Mouse (Mus musculus) embryo, embryonic 11.5 days (tissue): ENCODE results near the gene Hpf1.
A peak's percentile ranks its signal among the peaks of the same experiment; 100 is the strongest.

Experiments used
- DNase-seq: peaks from one replicate; pipeline ENCODE4 v3.0.0-alpha.2; 2012; ENCODE audit warnings: low read depth, low spot score

Gene Hpf1

DNA sequence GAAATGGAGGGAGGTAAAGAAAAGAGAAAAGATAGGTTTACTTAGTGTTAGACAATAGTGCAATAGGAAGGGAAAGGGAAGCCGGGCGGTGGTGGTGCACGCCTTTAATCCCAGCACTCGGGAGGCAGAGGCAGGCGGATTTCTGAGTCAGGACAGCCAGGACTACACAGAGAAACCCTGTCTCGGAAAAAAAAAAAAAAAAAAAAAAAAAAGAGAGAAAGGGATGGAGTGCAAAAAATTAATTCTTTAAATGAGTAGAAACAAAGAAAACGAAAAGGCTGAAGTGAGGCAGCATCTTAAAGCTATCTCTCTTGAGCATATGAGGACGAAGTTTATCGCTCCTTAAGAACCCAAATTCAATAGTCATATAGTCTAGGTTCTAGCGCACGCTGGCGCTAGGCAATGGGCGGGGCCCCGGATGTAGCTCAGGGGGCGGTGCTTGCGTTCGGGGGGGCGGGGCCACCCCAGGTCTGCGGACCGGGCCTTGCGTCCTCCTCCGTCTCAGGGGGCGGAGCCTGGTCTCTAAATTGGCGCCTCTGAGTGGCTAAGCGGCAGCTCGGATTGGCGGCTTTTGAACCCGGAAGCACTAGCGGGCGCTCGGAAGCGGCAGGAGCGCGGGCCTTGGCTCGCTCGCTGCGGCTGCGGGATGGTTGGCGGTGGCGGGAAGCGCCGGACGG, at the start of gene Hpf1:
Hpf1 (plus strand) TSS at position 576 of the 677 bp plus-strand sequence.
- DNase-seq = peak; percentile 96

DNA sequence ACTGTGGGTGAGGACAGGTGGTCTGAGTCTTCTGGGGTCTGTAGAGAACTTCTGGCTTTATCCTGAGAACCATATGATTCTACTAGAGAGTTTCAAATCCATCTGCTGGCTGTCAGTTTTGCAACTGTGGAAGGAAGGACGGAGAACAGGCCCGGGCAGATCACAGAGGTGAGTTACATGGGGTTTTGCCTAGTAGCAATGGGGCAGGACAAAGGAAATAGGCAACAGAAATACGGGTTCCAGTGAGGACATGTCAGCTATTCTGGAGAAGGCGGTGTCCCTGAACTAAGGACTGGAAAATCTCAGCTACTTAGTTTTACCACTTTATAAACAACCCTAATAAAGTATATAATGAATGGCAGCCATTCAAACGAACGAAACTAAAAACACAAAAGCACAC, 47.8 kb upstream of the Hpf1 start:
- no peak for DNase-seq

DNA sequence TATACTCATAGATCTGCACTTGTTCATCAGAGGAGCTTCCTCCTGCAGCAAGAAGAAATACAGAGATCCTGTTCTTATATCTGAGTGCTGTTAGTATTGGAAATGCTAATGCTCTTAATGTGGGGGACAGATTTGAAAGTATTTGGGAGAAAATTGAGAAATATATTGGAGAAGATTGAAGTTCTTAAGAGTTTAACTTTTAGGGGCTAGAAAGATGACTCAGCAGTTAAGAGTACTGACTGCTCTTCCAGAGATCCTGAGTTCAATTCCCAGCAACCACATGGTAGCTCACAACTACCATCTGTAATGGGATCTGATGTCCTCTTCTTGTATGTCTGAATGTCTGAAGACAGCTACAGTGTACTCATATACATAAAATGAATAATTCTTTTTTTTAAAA, 32.7 kb upstream of the Hpf1 start:
- no peak for DNase-seq

DNA sequence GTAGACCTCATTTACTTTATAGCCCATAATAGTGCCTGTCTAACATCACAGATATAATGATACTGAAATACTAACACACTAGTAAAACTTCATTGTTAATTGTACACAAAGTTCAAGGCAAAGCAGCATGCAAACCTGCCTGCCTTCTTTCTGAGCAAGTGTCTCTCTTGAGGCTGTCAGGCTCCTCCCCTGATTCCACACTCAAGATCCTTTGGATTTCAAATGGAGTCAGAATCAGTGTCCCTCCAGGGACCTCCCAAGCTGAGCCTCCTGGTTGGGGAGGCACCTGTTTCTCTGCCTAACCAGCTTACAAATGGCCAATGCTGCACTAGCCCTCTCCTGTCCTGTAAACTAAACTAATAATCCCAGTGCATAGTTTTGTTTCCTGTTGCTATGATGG, 32.1 kb upstream of the Hpf1 start:
- DNase-seq = no peak

DNA sequence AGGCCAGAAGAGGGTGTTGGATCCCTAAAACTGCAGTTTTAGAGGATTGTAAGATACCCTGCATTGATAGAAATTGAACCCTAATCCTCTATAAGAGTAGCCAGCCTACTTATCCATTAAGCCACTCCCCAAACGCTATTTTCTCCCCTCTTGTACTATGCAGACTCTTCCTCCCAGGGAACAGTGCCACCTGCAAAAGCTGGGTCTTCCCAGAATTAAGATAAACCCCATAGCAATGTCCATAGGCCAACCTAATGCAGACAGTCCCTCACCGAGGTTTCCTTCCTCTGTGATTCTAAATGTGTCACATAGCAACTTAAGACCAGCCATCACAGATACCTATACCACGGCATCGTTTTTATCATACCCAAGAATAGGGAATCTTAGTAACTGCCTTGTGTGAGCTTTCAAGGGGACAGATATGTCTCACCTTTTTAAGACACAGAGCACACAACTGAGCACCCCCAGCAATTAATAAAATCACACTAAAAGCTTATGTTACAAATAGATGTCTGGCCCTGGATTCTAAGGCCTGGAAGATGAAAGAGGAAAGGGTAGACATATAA, 31.2 kb upstream of the Hpf1 start:
- DNase-seq = no peak

DNA sequence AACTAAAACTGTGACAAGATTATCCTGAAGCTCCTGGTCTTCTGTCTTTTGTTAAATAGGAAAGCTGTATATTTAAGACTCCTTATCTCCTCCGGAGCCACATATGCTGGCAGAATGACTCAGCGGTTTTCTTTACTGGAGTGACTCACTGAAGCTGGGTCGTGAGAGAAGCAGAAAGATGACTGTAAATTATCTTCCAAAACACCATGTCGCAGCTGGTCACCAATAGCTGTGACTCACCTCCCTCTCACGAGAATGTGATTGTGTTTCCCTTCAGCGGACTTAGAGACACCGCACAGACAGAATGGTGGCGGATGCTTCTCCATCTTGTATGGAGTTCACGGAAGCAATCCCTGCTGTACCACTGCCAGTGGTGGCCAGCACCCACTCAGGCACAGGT, 30.6 kb upstream of the Hpf1 start:
- peak; percentile 8 for DNase-seq

DNA sequence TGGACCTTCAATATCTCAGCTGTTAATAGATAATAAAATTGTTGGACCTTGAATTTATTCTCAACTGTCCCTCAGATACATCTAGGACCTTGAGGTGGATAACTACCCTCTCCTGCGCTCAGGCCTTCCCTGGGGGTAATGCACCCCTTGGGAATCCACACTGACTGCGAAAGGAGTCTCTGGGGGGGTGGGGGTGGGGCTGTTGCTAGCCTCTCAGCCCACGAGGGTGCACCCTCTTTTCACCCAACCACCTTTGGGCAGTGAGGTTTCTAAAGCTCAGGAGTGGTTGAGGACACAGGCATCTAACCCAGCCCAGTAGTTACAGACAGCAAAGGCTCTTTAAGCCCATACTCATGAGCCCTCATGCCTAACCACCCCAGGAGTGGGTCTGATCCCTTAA, 29.5 kb upstream of the Hpf1 start:
- DNase-seq = no peak

DNA sequence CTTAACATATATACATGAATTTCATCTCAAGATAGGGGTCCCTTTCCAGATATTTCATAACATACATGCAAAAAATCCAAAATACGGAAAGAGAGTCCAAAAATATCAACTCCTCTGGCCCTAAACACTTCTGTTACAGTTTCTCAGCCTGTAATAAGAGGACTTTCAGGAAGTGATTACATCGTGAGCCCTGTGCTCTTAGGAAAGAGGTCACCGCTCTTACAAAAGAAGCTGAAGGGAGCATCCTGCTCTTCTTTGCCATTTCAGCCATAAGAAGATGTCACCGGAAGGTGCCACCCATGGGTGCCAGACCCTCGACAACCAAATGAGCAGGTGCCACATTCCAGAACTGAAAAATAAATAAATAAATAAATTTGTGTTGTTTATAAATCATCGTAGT, 28.4 kb upstream of the Hpf1 start:
- DNase-seq = no peak

DNA sequence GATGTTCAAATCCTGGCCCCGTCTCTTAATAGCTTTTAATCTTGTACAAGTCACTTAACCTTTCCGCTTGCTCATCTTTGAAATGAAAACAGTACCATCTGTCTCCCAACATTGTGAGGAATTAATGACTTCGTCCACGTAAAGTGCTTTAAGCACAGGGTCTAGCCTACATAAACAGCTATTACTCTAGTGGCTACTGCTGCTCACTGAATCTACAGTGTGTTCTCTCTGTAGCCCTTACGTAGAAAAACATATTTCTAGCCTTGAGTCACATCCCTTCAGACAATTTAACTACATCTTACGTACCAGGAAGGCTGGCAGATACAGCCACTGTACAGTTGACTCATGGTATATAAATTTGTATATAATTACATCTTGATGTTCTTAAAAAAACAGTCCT, 25.3 kb upstream of the Hpf1 start:
- DNase-seq = no peak

DNA sequence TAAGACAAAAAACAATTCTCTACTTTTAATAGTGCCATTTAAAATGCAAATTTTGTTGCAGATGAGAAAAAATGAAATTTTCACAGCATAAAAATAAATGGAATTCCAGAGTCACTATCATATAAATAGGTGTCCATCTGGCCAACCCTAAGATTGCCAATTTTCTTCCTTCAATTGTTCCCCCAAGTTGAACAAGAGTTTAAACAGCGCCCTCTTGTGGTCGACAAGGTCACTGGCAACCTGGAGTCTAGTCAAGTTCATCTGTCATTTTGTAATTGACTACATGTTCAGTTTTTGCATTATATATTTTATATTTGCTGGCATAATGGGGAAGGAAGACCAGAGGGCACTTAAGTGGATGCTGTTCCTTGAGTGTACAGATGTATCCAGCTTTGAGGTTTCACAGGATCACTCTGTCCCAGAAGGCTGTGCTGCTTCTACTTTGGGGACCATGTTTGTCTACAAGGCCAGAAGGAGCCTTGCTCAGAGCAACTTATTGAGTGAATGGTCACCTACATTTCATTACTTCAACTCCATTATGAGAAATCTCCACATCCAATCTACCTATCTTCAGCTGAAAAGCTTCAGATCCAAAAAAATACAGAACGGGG, 24.6 kb upstream of the Hpf1 start:
- DNase-seq = peak; percentile 65

DNA sequence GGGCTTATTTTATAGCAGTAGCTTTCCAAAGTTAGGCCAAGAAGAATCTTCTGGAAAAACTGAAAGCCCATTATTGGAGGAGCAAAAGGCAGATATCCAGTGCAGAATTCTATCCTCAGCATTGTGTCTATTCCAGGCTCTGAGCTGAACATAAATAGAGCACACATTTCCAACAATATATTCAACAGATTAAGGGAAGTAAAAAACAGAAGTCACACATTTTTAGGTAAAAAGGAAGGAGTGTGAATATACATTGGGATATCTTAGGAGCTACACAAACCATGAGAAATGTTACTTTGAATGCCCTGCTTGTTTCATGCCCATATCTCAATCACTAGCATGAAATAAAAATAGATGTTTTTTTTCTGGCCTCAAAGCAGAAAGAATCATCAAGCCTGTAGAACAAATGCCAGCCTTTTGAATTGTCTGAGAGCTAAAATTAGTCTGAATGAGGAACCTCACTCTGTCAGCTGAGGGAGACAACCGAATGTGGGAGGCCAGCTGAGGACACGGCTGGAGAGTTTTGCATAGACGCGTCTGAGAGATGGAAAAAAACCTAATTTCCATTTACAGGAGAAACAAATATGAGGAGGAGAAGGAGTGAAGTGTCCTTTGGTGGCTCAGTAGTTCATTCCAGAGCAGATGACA, 22.6 kb upstream of the Hpf1 start:
- no peak for DNase-seq

DNA sequence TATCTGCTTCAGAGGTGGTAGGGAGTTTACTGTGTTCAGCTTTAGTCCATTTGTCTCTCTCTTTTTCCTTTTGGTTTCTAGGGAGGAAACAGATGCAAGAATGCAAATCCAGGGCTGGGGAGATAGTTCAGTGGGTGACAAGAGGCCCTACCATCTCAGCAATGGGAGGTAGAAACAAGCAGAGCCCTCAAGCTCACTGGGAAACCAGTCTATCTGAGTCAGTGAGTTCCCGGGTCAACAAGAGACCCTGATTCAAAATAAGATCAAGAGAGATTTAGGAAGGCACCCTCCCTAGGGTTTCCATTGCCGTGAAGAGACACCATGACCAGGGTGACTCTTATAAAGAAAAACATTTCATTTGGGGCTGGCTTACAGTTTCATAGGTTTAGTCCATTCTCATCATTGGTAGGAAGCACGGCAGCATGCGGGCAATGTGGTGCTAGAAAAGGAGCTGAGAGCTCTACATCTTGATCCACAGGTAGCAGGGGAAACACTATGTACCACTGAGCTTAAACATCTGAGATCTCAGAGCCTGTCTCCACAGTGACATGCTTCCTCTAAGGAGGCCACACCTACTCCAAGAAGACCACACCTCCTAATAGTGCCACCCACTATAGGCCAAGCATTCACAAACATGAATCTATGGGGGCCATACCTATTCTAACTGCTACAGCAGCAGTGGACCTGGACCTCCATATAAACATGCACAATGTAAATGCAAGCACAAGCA, 21.8 kb upstream of the Hpf1 start:
- DNase-seq = no peak

DNA sequence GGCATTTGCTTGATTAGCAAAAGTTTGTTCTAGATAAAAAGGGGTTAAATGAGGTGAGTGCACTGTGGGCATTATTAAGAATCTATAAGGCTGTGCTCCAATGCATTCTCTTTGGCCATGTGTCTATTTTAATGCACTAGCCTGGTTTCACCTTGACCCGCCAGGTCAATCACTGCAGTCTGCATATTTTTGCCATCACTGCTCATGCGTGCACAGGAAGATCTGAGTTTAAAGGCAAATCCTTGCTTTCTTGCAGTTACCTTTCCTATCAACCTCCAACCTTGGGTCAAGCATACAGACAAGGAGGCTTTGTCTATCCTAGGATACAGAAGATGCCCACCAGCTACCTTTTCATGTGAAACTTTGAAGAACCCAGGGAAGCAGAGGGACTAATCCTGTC, 20.5 kb upstream of the Hpf1 start:
- DNase-seq = no peak

DNA sequence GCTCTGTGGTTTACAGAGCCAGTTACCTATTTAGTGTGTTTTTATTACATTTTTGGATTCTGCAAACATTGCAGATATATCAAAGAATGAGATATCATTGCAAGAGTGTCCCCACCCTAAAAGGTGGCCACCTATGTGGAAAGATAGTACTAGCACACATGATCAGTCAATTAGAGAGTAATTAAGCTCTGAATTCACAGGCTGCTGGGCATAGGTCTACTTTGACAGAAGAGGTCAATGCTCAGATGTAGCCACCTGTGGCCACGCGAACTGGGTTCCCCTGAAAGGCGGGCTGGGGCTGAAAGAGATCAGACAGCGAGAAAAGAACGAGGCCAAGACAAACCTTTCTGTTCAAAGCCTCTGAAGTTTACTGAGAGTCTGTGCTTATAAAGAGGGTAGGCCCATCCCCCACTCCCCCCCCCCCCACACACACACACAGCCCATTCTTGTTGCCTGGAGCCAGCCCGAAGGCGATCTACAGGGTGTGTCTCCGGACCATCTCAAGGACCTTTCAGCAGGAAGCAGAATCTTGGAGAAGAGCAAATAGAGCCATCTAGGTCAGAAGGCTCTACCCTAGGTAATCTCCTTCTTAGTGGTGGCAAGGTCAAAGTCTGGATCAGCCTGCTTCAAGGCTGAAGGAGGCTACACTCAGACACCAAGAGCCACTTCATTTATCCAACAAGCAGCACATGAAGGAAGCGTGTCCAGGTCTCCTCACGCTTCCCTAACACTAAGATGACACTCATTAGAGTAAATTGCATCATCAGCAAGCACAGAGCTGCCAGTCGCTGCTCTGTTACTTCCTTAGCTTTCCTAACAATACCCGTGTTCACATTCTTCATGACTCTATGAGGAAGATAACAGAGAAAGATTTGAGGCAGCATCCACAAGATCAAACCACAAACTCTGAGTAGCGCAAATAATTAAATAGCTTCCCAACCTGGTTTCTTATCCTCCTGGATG, 19.7 kb upstream of the Hpf1 start:
- no peak for DNase-seq

DNA sequence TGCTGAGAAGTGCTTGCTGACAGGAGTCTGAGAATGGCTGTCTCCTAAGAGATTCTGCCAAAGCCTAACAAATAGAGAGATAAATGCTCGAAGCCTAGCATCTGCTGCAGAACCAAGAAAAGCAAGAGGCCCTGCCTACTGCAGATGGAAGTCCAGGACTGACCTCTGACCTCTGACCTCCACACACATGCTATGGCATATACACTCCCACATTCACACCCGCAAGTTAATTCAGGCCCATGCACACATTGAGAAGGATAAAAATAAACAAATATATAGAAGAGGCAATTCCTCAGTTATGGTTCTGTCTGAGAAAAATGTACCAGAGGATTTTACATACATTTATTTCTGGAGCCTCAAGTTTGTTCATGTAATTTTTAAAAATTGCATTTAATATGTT, 11.6 kb upstream of the Hpf1 start:
- no peak for DNase-seq

DNA sequence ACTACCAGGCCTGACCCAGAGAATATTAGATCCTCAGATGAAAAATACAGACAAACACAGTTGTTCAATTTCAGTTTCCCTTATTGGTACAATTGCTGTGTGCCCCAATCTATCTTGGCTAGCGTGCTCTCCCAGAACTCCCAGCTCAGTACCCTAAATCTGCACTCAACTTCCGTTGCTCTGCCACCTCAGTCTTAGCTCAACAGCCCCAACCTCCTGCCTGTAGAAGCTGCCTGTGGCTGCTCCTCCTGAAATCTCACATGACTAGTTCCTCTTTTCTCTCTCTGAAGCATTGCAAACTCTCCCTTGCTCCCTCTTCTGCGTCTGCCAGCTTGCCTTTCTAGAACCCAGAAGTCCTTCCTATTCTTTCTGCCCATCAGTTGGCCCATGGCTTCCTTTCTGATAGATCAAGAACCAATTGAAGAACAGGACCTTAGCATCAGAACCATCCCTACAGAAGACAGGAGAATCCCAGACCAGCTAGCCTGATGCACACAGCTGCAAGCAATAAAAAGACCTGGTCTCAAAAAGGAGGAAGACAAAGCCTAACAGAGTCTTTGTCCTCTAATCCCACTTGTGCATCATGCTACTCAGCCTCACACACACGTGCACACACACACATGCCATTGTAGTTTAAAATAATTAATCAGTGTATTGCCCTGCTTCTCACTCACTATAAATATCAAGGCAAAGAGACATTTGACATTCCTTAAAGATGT, 6.6 kb upstream of the Hpf1 start:
- DNase-seq = no peak

DNA sequence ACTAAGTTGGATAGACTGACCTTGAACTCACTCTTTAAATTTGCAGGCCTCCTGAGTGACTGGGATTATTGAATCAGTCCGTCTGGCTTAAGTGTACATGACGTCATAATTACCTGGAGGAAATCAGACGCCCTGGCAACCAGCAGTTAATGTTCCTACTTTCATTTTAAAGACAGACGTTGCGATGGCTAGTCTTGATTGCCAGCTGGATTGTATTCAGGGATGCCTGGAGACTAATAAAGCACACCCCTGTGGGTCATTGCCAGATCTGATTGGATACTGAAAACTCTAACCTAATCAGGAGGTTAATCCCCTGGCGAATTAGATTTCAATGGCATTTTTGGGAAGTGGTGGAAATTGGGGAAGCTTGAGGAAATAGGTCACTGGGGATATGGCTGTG, 3.5 kb upstream of the Hpf1 start:
- no peak for DNase-seq

DNA sequence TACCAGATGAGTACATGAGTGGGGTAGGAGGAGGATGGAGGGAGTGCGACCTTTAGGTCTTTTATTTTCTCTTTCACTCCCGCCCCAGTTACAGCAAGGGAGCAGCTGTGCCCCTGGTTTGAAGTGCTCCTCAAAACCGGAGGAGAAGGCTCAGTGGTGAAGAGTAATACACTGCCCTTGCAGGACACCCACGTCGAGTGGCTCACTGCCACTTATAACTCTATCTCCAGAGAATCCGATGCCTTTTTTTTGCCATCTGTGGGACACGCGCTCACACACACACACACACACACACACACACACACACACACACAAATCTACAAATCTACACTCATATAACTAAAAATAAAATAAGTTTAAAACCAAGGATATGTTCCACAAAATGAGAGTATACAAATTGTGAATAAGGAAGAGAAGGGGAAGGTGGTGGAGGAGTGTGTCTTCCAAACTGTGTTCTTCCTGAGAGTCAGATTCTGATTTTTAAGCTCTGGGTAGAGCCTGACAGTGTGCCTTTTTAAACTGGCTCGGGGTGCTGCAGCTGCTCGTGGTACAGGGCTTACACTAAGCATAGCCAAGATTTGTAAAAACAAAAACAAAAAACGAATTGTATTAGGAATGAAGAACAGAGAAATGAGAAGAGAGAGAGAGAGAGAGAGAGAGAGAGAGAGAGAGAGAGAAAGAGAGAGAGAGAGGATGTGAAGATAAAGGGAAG, 931 bp upstream of the Hpf1 start:
- DNase-seq = no peak

DNA sequence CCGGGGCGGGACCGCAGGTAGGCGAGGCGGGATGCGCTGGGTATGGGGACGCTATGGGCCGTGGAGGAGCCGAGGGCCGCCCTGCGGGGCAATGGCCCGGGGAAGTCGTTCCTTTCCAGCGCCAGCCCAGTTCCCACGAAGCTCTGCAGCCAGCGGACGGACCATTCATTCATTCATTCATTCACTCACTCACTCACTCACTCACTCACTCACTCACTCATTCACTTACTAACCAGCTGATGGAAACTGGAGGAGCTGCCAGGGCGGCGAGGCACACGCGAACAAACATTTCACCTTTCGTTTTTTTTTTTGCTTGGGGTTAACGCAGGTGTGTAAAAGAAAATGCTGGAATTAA, 279 bp downstream of the Hpf1 start:
- DNase-seq = no peak

DNA sequence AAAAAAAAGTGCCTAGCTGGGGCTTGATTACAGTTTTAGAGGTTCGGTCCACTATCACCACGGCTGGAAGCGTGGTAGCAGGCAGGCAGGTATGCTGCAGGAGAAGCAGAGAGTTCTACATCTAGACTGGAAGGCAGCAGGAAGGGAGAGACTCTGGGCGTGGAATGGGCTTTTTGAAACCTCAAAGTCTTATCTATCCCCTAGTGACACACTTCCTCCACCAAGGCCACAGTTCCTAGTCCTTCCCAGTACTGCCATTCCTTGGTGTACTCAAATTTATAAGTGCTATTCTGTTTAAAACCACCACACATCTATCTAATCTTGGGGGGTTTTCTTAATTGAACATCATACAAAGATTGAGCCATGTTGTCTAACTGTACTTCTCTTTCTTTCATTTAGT, 1.5 kb downstream of the Hpf1 start:
- DNase-seq = no peak
